Mouse (Mus musculus) liver, embryonic 11.5 days (tissue): ENCODE measurements around the gene Fbxw27. TPM values are rescaled to one million over a fixed set of nuclear protein-coding genes. Genes with fewer than 3 reads are reported as not detected.
"Not testable (repeated sequence)": the region's sequence is repeated elsewhere in the genome, so short reads cannot be mapped to it uniquely, and the experiment has no call there.

Source experiments
- ATAC-seq: fragments of 200-750 bp; cut with Nextera tagmentation; replicated peaks from 2 replicates; pipeline ENCODE4 v1.8.0; 2017; ENCODE audit warnings: moderate number of reproducible peaks, mild to moderate bottlenecking, moderate TSS enrichment, moderate library complexity; ENCODE audit not compliant: low FRiP score
- DNase-seq: peaks from one replicate; pipeline ENCODE4 v3.0.0-alpha.2; 2017; ENCODE audit warnings: low spot score
- H3K27ac ChIP-seq: fragments of 300-500 bp; sonication (generic); 2 replicates; pipeline ENCODE4 v1.5.1; 2014; ENCODE audit warnings: mild to moderate bottlenecking, low read depth, low read length, control low read depth
- H3K27me3 ChIP-seq: fragments of 300-500 bp; sonication (generic); replicated peaks from 2 replicates; pipeline ENCODE4 v1.6.1; 2014; ENCODE audit warnings: low read length, mixed read lengths; ENCODE audit not compliant: control insufficient read depth, insufficient read depth
- H3K36me3 ChIP-seq: fragments of 300-500 bp; sonication (generic); 2 replicates; pipeline ENCODE4 v1.6.1; 2014; ENCODE audit warnings: mild to moderate bottlenecking, low read length, moderate library complexity, mixed read lengths; ENCODE audit not compliant: control insufficient read depth, insufficient read depth
- H3K4me1 ChIP-seq: fragments of 300-500 bp; sonication (generic); replicated peaks from 2 replicates; pipeline ENCODE4 v1.6.1; 2014; ENCODE audit warnings: low read length, mixed read lengths; ENCODE audit not compliant: control insufficient read depth, insufficient read depth
- H3K4me2 ChIP-seq: fragments of 300-500 bp; sonication (generic); 2 replicates; pipeline ENCODE4 v1.6.1; 2014; ENCODE audit warnings: mild to moderate bottlenecking, control low read depth, moderate library complexity
- H3K4me3 ChIP-seq: fragments of 300-500 bp; sonication (generic); 2 replicates; pipeline ENCODE4 v1.5.1; 2014; ENCODE audit warnings: low read depth, low read length, control low read depth
- H3K9ac ChIP-seq: fragments of 300-500 bp; sonication (generic); 2 replicates; pipeline ENCODE4 v1.6.1; 2014; ENCODE audit warnings: low read depth, low read length, control low read depth
- H3K9me3 ChIP-seq: fragments of 300-500 bp; sonication (generic); 2 replicates; pipeline ENCODE4 v1.6.1; 2016; ENCODE audit warnings: low read length, inconsistent platforms, mixed read lengths; ENCODE audit not compliant: control insufficient read depth
- WGBS: fragments of 180-500 bp; shearing (Covaris S2); extraction: QIAGEN DNeasy Blood & Tissue Kit; methylation state at CpG from one replicate; pipeline ENCODE4 v1.1.7; 2014; 5-methylcytosine and 5-hydroxymethylcytosine counted together
- polyA plus RNA-seq: library from polyadenylated mRNA; unstranded; fragments of >200 nt; fragmentation: Nextera tagmentation; extraction: Ambion mirVana; gene quantifications from 2 replicates; pipeline ENCODE4 v1.2.1, GENCODE M21; 2014

Fbxw27 gene
- polyA plus RNA-seq, 1 experiment from 2014 or later, result not detected

GRCm38 (mm10) chr9:109806695-109807293, 16.3 kb upstream of the Fbxw27 start:
- Histone ChIP-seq H3K9ac (no peak overlapping the region), H3K4me1 (no peaks in the 10 kb centered on the region), H3K4me2 (no peak overlapping the region), H3K9me3 (no peaks in the 10 kb centered on the region), H3K36me3 (no peaks in the 10 kb centered on the region), H3K27me3 (no peaks in the 10 kb centered on the region), H3K4me3 (no peak overlapping the region), H3K27ac (no peak overlapping the region)
- no peak for ATAC-seq
- no peak for DNase-seq
- 78% methylated on average over 2 of the region's 2 CpGs for WGBS

DNA sequence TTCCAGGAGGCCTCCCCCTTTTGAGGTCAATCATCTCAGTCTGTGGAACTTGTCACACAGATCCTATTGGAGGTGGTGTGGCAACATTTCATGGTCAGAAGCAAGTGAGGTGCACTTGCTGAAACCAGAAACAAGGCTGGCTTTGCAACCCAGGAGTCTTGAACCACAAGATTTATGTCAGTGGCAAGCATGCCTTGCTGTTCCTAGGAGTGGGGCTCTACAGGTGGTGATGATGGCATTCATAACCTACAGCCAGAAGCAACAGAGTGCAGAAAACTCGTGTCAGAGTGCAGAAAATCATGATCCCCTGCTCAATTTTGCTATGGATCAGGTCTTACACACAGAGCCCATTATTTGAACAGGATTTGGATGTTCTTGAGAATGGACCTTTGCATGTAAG, 15.8 kb upstream of the Fbxw27 start:
- no peaks in the 10 kb centered on the region for H3K36me3 ChIP-seq
- WGBS, result 38% methylated on average over 1 of the region's 1 CpGs
- no peak overlapping the region for H3K4me3 ChIP-seq
- no peak overlapping the region for H3K9ac ChIP-seq
- ATAC-seq (no peak), DNase-seq (no peak)
- no peak overlapping the region for H3K27ac ChIP-seq
- H3K9me3 ChIP-seq, result no peaks in the 10 kb centered on the region
- H3K27me3 ChIP-seq, result no peaks in the 10 kb centered on the region
- H3K4me2 ChIP-seq, result no peak overlapping the region
- H3K4me1 ChIP-seq, result no peaks in the 10 kb centered on the region

GRCm38 (mm10) chr9:109805596-109805995, 15.1 kb upstream of the Fbxw27 start:
- DNase-seq, H3K4me3 ChIP-seq, H3K9me3 ChIP-seq, H3K4me2 ChIP-seq, H3K27ac ChIP-seq, H3K36me3 ChIP-seq, ATAC-seq, H3K4me1 ChIP-seq, H3K27me3 ChIP-seq, H3K9ac ChIP-seq: not testable (repeated sequence)
- WGBS, result 86% methylated on average over 2 of the region's 2 CpGs

DNA sequence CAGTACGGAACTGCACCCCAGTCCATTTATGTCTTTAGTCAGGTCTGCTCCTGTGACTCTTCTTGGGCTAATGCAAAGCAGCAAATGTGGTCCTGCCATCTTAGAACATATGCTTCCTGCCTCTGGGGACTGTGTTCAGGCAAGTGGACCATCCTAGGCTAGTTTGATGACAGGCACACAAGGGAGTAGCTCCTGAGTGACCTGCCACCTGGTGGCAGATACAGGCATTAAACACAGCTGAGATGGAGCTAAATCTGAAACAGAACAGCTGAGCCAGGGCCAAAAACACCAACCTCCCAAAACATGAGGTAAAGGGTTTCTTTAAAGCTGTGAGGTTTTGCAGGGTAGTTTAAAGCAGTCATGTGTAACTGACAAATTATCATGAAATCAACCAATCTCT, 7.6 kb upstream of the Fbxw27 start:
- no peak for ATAC-seq
- no peaks in the 10 kb centered on the region for H3K4me1 ChIP-seq
- no peaks in the 10 kb centered on the region for H3K9me3 ChIP-seq
- no peaks in the 10 kb centered on the region for H3K36me3 ChIP-seq
- H3K27ac ChIP-seq, result no peak overlapping the region
- H3K9ac ChIP-seq, result no peak overlapping the region
- DNase-seq, result no peak
- no peak overlapping the region for H3K4me2 ChIP-seq
- WGBS, result 91% methylated on average over 1 of the region's 1 CpGs
- no peak overlapping the region for H3K4me3 ChIP-seq
- H3K27me3 ChIP-seq, result no peaks in the 10 kb centered on the region

DNA sequence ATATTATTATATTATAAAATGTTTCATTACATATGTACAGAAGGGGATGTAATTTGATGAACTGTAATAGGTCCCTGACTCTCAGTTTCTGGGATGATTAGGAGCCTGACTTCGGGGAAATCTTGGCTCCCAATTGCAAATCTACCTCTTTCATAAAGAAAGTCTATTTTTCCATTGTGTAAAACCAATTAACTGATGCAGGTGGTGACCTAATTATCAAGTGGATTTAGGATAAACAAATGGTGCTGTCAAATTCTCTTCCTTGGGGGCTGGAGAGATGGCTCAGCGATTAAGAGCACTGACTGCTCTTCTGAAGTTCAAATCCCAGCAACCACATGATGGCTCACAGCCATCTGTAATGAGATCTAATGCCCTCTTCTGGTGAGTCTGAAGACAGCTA, 5.3 kb upstream of the Fbxw27 start:
- Histone ChIP-seq H3K9me3 (no peaks in the 10 kb centered on the region), H3K27me3 (no peaks in the 10 kb centered on the region), H3K9ac (no peak overlapping the region), H3K36me3 (no peaks in the 10 kb centered on the region), H3K27ac (no peak overlapping the region), H3K4me1 (no peaks in the 10 kb centered on the region), H3K4me2 (no peak overlapping the region), H3K4me3 (no peak overlapping the region)
- ATAC-seq (no peak), DNase-seq (no peak)
- 75% methylated on average over 2 of the region's 2 CpGs for whole genome bisulfite sequencing

DNA sequence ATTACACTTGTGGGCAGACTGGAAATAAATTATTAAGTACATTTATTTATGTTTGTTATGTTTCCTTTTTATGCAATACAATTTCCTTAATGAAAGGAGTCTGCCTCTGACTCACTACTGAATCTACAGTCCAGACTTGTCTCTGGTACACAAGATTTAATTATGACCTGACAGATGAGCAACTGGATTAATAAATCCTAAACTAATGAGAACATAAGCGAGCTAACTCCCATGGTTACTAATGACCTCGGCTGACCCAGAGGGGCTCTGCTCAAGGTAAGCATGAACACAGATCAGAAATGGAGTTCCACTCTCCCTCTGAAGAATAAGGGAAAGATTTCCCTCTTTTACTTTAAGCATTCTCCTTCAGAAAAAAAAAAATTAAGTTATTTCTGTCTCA, 4.8 kb upstream of the Fbxw27 start:
- Histone ChIP-seq H3K4me2 (no peak overlapping the region), H3K27ac (no peak overlapping the region)
- WGBS, result 81% methylated on average over 2 of the region's 2 CpGs

DNA sequence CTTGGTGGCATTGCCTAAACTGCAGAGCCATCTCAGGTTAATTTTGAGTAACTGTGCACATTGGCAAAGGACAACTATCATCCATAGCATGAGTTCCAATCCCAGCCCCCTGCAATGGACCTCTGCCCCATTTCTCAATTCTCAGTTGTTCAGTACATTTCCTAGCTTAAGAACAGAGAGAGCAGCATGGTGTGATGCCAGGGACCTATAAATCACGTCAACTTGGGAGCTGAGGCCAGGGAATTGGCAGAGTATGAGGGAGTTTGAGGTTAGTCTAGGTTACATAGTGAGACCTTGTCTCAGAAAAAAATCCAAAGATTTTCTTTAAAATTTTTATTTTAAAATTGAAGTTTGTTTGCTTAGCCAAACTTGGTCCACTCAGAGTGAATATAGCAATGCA, 23.6 kb downstream of the Fbxw27 start:
- H3K36me3 ChIP-seq, H3K27ac ChIP-seq, H3K9me3 ChIP-seq, H3K9ac ChIP-seq, H3K4me1 ChIP-seq, H3K4me3 ChIP-seq, H3K27me3 ChIP-seq, DNase-seq, H3K4me2 ChIP-seq, ATAC-seq: not testable (repeated sequence)
- WGBS, result 71% methylated on average over 1 of the region's 1 CpGs

More for the DNA sequence above, 4.8 kb upstream of the Fbxw27 start:
- Histone ChIP-seq H3K27me3 (no peaks in the 10 kb centered on the region), H3K4me1 (no peaks in the 10 kb centered on the region), H3K36me3 (no peaks in the 10 kb centered on the region), H3K9me3 (no peaks in the 10 kb centered on the region), H3K4me3 (no peak overlapping the region), H3K9ac (no peak overlapping the region)
- DNase-seq (no peak), ATAC-seq (no peak)

DNA sequence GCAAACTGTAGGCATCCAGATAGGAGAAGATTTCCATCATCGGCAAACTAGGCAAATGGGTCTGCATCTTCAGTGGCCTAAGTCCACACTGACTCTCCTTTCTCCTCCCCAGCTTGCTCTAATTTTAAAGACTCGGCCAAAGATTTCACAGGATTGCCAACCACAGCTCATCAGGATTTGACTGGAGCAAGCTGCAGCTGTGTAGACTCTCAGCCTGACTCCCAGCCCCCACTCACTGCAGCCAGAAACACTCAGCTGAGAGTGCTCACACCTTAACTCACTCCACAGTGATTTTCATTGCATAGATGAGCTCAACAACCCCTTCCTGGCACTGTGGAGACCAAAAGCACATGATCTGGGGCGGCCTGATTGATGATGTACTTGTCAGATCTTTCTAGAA, 44.5 kb downstream of the Fbxw27 start, which contains the start of gene Fbxw26:
TSS of gene Fbxw26 (minus strand) at position 101 of the 400 bp plus-strand sequence.
- H3K4me3 ChIP-seq, H3K4me2 ChIP-seq, H3K36me3 ChIP-seq, DNase-seq, H3K4me1 ChIP-seq, ATAC-seq, H3K9me3 ChIP-seq, H3K9ac ChIP-seq, H3K27ac ChIP-seq, H3K27me3 ChIP-seq: not testable (repeated sequence)
- 80% methylated on average over 3 of the region's 3 CpGs for WGBS
